Mouse (Mus musculus): ENCODE data around the gene Cdh24. TPM values are rescaled to one million over a fixed set of nuclear protein-coding genes. Genes with fewer than 3 reads are reported as not detected.

Cdh24 gene
- total RNA-seq (2021), result under 1 TPM; 0.28 to 0.38 TPM
- long read RNA-seq, experiment 1, result 0 reads
- long read RNA-seq, experiment 2, result 0 reads

GRCm38 (mm10) chr14:54641305-54641969 lies at the start of gene Cdh24:
Gene Cdh24 (minus strand): TSS chr14:54641364.
- DNase-seq, result peak; percentile 87

GRCm38 (mm10) chr14:54687251-54687650 lies 46.1 kb upstream of the Cdh24 start:
- DNase-seq, result no peak

- DNase-seq, result peak; percentile 100
Observed at GRCm38 (mm10) chr14:54686522-54687143, 45.5 kb upstream of the Cdh24 start, which contains the start of gene Acin1. Gene Acin1 (minus strand): TSS chr14:54686931.

- no peak for DNase-seq
Observed at GRCm38 (mm10) chr14:54686063-54686521, 44.9 kb upstream of the Cdh24 start, which contains the start of gene 1700123O20Rik. Gene 1700123O20Rik (plus strand): TSS chr14:54686216.

GRCm38 (mm10) chr14:54685471-54685870 lies 44.3 kb upstream of the Cdh24 start:
- DNase-seq, result no peak

DNA sequence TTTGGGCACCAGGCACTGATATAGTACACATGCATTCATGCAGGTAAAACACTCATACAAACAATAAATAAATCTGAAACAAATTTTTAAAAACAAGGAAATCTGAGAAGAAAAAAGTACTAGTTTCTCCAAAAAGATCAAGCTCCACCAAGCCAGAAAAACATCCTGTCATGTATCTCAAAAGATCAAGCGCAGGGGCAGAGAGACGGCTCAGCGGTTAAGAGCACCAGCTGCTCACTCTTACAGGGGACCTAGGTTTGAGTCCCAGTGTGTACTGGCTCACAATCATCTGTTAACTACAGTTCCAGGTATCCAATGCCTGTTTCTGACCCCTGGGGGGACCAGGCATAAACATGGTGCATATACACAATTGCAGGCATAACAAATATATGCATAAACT lies 41.2 kb upstream of the Cdh24 start:
- no peak for DNase-seq

DNA sequence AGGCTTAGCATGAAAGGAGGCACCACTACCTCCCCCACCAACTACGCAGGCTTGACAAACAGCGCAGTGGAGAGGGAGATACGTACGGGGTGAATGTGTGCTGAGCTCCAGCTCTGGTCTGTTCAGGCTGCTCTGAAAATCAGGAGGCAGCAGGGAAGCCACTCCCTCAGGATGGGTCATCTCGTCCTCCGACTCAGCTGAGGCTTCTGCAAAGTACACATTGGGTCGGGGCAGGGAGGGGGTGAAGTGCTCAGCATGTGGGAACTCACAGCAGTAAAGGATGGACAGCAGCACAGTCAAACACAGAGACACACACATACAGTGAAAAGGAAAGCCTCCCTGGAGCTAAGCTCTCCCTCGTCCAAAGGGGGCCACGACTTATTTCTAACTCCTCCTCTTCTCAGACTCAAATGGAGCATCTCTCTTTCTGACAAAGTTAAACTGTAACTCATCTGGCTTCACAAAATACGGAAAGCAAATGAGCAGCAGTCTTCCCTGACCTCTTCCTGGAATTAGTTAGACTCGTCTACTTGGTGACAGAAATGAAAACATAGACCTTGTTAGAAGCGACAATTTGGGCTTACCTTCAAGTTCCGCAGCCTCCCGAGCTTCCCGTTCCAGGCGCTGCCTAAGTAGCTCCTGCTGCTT lies 37.6 kb upstream of the Cdh24 start:
- DNase-seq, result no peak

DNA sequence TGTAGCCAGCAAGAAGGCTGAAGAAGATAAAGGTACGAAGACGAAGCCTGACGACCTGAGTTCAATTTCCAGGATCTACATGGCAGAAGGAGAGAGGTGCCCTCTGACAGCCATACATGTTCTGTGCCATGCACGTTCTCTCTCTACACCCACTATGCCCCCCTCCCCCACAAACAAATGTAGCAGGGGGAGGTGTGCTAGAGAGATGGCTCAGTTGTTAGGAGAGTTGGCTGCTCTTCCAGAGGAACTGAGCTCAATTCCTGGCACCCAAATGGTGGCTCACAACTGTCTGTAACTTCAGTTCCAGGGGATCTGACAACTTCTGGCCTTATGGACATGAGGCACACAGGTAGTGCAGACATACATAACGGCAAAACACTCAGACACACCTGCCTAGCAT lies 35.1 kb upstream of the Cdh24 start:
- DNase-seq, result no peak

DNA sequence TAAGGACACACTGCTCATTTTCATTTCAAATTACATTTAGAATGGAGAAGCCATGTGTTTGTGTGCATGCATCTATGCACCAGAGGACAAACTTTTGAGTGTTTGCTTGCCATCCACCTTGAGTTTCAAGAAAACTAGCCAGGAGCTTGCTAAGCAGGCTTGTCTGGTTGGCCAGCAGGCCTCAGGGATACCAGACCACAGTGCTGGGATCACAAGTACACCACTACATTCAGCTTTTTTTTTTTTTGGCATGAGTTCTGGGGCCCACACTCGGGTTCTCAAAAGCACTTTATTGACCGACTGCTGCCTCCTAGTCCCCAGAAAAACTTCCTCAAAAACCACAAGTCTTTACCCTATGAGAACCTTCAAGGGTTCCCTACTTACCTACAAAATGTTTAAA lies 33.2 kb upstream of the Cdh24 start:
- no peak for DNase-seq

DNA sequence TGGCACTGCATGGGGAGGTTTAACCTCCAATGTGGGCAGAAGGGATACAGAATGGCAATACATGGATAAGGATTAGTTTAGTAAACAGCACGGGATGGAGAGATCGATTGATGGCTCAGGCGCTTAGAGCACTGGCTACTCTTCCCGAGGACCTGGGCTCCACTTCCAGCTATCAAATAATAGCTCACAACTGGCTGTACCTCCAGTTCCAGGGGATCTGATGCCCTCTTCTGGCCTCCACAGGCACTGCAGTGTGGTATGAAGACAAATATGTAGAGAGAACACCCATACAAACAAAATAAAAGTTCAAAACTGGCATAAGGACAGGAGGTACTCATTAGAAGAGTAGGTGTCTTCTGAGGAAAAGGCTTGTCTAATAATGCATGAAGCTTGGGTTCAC lies 28.2 kb upstream of the Cdh24 start:
- no peak for DNase-seq

DNA sequence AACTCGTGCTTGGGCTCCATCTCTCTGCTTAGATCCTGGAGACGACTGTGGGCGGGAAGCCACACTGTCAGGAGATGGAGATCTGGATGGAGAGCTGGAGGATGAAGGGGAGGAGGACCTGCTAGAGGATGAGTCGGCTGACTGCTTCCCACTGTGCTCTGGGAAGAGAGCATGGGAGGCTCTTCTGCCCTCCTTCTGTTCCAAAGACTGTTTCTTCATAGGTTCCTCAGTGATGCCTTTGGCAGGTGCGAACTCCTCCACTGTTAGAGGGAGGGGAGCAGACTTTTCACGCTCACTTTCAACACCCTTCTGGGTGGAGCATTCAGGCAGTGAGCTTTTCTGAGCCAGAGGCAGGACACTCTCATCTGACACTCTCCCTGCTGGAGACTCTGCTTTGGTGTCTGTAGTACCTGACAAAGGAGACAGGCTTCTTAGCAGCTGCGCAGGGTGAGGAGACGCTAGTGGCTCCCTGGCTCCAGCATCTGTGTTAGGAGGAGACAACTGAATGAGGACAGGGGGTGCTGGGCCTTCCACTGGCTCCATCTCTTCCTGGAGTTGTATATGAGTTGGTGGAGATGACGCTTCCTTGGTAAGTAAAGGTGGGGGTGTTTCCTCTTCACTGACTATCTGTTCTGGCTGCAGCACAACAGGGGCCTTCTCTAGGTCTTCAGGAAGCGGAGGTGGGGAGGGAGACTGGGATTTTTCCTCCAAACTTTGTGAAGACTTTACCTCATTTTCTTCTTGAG lies 23.5 kb upstream of the Cdh24 start:
- DNase-seq, result no peak

DNA sequence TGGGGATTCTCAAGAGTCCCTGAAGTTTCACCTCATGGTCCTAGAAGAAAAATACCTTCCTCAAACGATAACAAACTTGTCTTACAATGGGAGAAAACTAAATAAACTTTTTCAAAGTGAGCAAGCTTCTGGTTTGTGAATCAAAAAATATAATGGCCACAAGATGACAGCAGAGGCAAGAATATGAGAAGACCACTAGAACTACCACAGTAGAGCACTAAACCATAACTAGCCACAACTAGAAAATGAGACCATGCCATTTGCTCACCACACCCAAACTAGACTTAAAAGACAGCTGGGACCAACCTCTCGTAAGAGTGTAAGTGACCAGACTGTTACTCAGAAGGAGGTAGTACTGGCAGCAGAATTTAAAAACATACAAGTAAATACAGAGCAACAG lies 18.8 kb upstream of the Cdh24 start:
- no peak for DNase-seq

DNA sequence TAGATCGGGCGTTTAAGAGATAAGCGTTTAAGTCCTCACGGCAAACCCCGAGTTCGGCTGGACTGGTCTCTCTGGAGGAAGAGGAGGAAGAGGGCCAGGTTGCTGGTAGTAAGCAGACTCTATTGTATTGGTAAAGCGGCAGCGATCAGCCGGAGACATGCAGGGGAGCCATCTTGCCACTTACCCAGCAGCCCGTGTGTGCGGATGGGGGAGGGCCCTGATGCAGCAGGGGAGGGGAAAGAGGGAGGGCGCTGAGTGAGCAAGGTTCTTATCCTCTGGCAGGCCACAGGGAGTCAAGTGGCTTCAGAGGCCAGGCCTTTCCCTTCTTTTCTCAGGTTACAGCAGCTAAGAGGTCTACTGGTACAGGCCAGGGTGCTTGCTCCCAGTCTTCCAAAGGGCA lies 12.3 kb upstream of the Cdh24 start:
- peak; percentile 89 for DNase-seq

- DNase-seq, result no peak
Observed at GRCm38 (mm10) chr14:54652787-54653186, 11.6 kb upstream of the Cdh24 start.

DNA sequence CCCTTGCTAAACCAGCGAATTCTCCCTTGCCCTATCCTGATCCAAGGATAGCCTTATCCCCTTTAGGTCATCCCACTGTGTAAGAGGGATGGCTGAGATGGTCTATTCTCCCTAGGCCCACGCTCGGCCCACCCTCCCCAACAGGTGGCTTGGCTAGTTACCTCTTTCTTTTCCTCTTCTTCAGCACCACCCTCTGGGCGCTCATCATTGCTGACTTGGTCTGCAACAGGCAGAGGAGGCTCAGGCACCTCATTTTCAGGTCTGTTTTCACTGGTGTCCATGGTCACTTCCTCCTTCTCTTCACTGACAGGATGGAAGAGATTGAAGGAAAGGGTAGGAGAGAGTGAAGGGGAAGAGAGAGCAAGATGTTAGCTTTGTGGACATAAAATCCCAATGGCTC lies 10.4 kb upstream of the Cdh24 start:
- no peak for DNase-seq

DNA sequence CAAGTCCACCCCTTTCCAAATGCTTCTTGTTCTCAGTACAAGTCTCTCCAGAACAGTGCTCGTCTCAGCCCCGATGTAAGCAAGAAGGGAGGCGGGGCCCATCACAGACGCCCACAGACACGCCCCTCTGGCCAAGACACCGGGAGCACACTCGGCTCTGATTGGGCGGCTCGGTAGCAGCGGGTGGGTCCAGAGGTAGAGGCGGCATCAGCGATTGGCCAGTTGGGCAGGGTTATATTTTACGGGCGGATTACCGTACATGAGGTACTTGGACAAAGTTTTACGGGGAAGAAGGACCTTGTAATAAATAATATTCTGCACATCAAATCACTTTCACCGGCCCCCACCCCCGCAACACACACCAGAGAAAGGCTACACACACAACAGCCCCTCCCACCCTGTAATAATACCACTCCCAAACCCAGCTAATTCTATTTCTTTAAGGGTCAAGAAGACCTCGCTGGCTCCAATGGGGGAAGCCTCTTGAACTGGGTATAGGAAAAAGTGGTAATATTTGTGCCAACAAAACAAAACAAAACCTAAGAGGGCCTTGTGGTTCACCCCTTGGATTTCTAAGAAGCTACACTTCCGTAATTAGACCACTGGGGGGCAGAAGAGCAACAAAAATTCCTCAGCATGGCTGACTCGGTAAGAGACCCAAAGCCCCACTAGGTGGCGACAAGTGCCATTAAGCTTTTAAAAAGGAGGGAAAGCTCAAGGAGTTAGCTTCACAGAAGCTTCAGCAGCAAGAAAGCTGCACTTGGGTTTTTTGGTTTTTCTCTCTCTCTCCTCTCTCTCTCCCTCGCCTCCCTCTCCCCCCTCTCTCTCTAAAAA lies 9.7 kb upstream of the Cdh24 start:
- DNase-seq, result peak; percentile 59

DNA sequence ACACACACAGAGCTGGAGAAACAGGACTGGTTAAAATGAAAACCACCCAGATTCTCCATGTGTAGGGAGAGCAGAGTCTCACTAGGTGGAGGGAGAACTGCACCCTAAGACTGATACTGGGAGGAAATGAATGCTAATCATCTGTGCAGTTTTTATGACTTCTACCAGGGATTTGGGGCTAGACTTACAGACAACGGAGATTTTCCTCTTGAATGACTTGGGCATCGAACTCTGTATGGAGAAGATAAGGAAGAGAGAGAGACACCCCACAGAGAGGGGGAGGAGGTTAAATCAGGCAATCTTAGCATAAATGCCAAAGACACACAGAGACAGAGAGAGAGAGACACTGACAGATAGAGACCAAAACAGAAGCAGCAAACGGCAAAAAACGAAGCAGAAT lies 6.7 kb upstream of the Cdh24 start:
- no peak for DNase-seq

GRCm38 (mm10) chr14:54646898-54647636 lies 5.9 kb upstream of the Cdh24 start:
- no peak for DNase-seq

GRCm38 (mm10) chr14:54646455-54646854 lies 5.3 kb upstream of the Cdh24 start:
- DNase-seq, result no peak

DNA sequence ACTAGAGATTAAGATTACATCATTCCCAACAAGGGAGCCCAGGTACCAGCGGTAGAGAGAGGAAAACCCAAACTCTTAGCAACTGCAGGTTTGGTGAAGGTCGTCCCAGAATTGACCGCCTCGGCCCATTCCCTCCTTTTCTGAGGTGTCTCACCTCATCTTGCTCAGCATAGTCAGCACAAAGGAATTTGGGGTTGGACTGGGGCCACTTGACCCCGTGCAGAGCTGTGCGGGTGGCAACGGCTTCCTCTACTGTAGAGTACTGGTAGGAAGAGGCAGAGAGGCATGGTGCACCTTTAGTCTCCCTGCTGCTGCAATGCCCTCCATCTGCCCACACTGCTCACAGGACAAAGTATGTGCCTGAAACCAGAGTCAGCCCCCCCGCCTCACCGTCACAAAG lies 3.1 kb upstream of the Cdh24 start:
- DNase-seq, result no peak

GRCm38 (mm10) chr14:54643011-54643410 lies 1.8 kb upstream of the Cdh24 start:
- no peak for DNase-seq
